Mouse (Mus musculus) right cerebral cortex, adult 18-20 months (tissue): ENCODE measurements around the gene Rfx4.
A peak's percentile ranks its signal among the peaks of the same experiment; 100 is the strongest.

Experiments used
- DNase-seq: peaks from one replicate; pipeline ENCODE4 v3.0.0; 2022; ENCODE audit warnings: mixed read lengths

Rfx4 gene

DNA sequence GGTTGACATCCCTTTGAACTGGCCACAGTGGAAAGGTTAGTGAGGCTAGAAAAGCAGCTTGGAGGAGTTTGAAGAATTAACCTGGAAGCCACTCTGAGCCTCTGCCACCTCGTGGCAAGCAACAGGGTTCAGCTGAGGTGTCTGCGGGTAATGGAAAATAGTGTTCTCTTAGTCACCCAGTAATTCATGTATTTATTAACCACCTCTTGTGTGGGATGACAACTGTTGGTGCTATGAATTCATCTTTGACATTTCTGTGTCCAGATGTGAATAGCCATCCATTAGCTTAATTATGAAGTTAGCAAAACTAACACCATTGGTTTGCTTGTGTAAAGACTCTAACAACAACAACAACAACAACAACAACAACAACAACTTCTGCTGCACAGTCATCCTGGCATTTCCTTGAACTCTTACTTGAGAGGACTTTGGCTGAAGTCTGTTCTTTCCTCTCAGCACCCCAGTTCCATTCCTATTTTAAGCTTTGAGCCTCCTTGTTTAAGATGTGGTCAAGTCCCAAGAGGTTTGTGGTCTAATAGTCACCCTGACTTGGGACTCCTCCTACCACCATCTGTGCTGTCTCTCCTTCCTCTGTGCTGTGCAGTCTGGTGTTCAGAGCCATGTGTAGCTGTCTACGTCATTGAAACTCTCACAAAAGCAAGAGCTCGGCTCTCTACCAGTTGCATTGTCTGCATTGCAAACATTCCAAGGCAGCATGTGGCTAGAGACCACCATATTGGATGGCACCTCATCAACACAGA is 60.0 kb downstream of the Rfx4 start:
- no peak for DNase-seq

DNA sequence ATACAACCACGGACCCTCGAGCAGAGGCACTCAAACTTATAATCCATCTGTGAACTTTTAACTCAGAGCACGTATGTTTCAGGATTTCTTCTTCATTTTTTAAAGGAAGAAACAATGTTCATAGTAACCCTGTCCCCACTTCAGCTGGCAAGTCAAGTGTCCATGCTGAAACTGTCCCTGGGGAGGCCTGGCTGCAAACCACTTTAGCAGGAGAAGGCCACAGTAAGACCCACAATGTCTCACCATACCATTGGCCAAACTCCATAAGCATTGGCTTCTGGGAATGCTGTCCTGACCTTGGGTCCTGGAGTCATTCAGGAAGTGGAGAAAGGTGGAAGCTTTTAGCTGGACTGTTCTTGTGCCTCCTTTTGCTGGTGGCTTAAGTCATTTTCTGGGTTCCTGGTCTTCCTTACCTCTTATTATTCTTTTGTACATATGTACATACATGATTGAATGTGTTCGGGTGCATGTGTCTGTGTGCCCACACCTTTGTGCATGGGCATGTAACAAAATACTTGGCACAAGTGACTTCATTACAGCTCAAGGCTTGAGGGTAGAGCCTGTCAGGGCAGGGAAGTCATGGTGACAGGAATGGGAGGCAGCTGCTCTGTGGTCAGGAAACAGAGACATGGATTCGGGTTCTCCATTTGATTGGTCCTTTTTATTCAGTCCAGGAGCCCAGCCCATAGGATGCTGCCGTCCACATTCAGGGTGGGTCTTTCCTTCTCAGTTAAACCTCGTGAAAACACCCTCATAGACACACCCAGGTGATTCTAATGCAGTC is 61.4 kb downstream of the Rfx4 start:
- no peak for DNase-seq

DNA sequence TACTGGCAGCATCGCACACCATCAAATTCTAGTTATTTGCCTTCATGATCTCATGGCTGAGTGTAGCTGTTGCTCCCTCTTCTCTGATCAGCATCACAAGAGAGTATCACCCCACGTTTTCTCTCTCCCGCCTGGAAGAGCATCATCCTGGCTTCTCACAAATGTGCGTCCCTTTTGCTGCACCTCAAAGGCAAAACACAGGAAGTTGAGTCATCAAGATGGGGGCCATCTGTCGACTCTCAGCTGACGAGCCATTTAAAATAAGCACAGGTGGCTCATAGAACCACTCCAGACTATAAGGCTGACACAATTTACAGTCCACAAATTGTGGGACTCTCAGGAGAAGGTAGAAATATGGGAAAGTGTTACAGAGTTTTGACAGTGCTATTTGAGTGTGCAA is 63.8 kb downstream of the Rfx4 start:
- DNase-seq: peak; percentile 70

DNA sequence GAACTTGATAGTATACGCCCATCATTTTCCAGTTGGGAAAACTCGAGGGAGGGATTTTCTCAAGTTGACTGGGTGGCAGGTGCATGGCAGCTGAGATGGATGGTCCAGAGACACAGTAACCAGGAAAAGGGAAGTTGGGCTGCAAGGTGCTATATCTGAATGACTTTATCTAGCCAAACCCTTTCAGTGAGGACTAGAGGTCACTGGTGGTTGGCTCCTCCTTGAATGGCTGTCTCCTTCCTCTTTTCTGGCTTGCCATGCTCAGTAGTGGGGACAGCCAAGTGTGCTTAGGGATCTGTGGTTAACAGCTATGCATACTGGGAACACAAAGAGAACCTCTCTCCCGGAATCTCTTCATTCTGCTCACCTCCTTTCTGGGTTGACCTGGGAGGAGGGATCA is 64.4 kb downstream of the Rfx4 start:
- no peak for DNase-seq

DNA sequence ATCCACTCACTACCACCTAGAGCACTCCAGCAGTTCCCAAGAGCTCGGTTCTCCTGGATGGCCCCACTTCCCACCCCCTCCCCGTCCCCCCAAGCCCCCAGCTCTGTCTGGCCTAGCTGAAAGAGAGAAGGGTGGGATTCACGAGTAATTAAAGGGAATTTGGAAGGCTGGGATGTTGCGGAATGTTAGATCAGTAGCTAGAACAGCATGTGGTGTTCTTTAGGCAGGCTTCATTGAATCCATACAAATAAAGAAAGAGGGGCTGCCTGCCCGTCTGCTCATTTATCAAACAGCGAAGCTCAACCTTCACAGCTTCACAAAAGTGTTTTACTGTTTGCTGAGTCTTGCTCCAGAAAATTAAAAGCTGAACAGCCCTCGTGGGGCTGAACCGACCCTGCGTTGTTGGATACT is 66.9 kb downstream of the Rfx4 start:
- DNase-seq: no peak

DNA sequence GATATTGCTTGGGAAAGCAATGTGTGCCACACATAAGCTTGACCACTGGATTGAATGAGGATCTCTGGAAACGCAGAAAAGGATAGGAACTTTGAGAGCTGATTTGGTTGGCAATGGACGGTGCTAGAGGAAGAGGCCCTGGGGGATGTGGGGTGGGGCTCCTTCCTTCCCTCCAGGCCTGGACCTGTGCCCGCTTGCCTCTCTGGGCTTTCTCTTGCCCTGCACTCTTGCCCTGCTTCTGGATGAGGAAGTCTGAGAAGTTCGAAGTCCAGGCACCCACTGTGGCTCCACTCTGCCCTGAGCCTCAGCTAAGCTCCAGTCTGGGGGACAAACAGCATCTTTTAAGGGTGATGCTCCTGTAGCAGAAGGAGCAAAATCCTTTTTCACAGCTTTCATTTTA is 67.8 kb downstream of the Rfx4 start:
- DNase-seq: no peak

DNA sequence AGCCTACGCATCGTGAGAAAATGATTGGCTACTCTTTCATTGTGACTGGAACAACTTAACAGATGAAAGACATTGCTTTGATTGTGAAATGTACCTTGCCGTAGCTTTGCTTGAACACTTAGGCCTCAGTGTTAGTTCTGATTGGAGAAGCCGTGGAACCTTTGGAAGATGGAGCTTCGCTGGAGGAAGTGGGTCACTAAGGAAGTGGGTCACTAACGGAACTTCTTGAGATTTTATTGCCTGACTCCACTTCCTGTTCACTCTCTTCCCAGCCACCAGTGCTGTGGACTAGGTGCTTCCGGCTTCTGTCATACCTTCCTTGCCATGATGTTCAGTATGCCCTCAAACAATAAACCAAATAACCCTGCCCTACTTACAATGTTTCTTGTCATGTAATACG is 73.1 kb downstream of the Rfx4 start:
- DNase-seq: no peak

DNA sequence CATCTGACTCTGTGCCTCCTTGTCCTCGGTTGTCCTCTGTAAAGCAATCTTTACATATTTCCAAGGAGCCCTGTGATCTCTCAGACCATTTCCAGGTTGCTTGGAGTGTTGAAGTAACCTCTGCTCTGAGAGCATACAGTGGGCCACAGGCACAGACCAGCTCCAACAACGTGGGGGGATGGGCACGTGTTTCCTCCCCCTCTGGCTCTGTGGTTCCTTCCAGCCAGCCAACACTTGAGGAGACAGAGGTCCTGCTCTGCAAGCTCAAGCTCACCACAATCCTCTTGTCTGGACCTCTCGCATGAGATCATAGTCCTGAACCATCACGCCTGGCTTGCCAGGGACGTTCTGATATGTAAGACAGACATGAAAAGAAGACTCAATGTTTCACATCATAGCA is 79.7 kb downstream of the Rfx4 start:
- DNase-seq: no peak

DNA sequence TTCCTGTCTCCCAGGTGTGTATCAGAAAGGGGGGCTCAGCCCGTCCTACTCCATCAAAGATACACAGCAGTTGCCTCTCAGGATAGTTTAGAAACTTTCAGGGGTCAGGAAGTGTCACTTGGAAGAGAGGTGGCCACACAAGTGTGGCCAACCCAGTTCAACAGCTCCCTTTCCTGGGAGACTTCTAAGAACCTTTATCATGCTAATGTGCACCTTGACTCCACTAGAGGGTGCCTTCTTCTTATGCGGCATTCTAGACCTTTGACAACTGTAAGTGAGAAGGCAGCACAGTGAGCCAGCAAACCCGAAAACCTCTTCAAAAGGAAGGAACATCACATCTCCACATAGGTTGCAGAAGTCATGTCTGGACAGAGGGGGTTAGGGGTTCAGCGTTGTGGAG is 80.2 kb downstream of the Rfx4 start:
- peak; percentile 28 for DNase-seq

DNA sequence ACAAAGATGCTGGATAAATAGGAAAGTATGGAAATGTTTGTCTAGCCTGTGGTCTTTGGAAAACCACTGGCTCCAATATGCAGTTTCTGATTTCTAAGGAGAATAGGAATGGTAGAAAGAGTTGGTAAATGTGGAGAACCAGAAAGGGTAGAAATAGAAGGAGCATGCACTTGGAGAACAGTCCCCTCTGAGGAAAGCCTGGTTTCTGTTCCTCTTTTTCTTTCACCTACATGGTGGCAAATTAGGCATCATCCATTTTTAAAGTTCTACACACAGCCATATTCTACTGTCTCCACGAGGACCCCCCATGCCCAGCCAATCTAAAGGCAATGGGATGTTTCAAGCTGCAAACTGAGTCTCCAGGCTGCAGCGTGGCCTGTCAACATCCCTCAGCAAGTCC is 81.5 kb downstream of the Rfx4 start:
- DNase-seq: no peak

DNA sequence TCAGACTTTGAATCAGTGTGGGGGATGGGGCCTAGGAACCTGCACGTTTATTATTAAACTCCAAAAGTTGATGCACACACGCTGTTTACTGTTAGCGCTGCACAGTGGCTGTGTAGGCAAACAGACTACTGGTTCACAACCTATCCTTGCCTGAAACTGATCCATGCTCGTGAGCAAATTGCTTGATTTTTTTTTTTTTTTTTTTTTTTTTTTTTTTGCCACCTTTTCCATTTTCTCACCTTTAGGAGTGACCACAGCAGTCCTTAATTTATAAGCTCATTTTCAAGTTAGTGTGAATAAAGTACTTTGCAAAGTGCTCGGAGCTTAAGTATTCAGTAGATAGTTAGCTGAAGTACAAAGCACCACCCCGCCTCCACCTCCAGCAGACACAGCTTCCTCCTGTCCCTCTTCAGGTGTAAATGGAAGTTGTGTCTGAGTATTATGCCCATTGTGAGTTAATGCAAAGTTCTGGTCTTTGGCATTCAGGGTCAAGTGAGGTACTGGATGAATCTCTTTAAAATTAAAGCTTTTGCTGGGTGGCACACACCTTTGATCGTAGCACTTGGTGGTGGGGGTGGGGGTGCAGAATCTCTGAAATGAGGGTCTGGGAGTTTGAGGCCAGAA is 83.1 kb downstream of the Rfx4 start:
- DNase-seq: no peak

DNA sequence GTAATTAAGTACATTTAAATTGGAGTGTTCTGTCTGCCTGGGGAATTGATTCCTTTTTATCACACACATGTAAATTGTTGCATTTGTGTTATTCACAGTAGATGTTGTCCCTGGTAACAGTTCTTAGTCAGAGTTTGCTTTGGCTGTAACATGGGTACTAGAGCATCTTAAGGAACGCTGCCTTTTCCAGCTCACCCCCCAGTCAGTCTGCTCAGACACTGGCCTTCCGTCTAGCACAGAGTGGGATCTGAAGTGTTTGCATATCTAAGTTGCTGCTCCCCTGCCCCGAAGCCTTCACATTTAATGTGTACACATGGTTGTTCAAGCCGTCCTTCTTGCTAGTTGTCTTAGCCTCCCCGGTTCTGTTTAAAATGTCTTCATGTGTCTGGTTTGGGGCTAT is 90.8 kb downstream of the Rfx4 start:
- DNase-seq: no peak

DNA sequence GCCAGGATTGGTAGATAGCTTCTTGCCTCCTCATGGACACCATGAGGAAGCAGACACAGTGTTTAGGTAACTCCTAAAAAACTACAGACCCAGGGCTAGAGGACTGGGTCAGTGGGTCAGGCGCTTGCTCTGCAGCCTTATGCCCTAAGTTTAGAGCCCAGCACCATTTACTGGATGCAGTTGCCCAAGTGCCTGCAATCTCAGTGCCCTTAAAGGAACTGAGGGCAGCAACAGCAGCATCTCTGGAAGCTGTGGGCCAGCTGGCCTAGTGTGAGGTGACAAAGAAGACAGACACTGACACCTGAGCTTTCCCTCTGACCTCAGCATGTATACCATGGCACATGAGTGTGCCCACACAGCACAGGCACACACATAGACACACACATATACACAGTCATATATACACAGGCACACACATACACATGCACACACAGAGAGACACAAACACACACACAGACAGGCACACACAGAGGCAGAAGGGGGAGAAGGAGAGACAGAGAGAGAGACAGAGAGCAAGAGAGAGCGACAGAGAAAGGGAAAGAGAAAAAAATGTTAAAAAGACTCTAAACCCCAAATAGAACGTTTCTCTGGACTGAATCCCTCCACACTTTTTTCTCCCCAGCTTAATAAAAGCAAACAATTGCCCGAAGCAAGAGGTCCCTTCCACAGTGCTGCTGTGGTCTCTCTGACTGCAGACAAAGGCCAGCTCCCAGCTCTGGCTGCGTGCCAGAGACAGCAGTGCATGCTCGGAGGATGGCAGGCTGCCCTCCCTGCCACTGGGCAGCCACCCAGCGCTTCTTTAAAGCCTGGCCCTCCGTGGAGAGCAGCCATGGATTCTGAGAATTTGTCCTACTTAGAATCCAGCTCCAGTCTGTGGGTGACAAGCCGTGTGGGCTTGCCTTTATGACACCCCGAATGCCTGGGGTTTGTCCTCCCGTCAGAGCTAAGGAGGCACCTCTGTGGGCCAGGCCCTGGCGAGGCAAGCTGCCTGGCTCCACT is 96.4 kb downstream of the Rfx4 start:
- DNase-seq: peak; percentile 78

DNA sequence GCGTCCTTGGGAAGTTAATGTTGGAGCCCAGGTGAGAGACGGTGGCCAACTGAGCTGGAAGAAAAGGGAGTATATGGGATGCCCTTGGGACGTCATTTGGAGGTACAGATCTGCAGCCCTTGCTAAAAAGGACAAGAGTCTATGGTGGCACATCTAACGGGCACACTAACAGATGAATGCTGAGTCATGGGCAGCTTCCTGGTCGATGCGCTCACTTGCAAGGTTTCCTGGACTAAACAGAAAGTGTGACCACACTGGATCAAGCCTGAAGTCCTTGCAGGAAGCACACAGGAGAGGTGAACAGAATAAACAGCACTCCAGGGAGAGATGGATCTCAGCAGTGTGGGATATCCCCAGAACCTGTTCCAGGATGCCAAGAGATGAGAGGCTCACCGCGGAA is 98.2 kb downstream of the Rfx4 start:
- no peak for DNase-seq

DNA sequence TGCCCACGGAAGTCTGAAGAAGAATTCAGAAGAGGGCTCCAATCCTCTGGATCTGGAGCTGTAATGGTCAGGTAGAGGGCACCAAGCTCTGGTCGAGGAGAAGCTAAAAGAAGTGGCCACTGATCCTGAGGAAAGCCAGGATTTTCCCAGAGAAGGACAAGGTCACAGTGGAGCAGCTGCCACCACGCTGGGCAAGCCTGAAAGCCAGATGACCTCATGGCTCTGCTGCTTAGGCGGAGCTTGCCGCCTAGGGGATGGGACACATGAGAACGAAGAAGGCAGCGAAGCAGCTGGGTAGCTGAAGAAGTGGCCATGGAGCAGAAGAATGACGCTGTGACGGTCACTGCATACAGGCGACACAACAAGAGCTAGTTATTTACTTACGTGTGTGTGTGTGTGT is 99.6 kb downstream of the Rfx4 start:
- no peak for DNase-seq

DNA sequence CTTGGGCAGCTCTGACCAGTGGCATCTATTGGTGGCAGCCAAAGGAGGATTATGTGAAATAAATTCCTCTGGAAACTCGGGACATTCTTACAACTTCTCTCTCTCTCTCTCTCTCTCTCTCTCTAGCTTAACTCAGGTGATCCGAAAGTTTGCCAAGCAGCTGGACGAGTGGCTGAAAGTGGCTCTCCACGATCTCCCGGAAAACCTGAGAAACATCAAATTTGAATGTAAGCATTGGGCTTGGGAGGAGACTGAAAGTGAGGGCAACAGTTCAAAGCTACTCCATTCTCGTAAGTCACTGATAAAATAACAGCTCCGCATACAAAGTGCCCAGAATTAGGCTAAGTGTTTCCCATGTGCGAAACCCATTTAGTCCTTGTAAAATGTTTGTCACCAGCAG is 102.5 kb downstream of the Rfx4 start:
- DNase-seq: no peak

DNA sequence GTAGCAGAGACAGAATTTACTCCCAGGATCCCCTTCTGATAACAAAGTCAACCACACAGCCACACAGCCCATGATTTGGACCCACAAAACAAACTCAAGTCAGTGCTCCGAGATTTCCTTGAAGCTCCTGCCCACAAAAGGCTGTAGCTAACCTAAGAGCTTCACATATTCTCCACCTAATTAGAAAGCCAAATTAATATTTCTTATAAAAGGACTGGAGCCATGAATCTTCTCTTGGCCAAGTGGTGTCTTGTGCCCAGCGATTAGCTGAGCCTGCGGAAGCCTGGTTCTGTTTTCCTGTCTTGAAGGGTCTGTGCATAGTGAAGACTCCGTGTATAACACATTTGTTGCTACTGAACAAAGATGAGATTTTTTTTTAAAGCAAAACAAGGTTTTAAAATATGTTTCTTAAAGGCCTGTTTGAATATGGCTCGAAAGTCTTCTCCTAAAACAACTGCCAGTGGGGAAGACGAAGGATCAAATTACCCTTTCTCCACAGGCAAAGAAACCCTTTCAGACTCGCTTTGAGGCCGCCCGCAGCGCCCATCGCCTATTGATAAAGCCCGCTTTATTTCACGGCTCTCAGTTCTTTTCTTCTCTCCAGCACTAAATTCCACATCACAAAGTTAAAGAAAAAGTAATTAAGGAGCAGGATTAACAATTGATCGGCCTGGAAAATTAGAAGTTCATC is 103.1 kb downstream of the Rfx4 start:
- no peak for DNase-seq

DNA sequence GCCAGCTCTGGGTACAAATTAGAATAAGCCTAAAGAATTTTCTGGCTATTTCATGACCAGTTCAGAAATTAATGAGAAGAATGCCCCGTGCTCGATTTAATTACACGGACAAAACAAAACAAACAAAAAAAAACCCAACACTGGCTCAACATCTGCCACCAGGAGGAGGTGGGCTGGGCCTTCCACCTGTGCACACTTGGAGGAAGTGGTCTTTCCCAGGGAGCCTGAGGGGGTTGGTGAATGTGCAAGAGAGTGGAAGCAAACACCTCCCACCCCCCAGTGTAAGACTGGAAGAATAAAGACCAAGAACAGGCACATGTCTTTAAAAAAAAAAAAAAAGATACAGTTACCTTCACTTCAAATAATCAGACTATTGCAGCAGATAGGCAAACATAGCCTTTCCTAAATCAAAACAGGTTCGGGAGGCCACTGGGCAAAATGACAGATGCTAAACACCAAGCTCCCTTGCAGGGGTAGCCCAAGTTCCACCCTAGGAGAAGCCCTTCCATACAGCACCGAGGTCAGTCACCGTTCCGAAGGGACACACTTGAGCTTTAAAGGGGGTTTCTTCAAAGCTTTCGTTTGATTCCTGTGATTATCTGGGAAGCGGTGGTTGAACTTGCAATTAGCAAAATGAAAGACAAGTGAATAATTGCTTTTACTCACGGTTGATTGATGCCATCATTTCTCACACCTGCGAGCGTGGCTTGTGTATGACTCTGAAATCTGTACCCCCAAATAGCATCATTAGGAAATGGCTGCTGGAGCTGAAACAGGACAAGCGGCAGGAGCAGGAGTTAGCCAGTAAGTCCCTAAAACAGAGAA is 103.9 kb downstream of the Rfx4 start:
- no peak for DNase-seq

DNA sequence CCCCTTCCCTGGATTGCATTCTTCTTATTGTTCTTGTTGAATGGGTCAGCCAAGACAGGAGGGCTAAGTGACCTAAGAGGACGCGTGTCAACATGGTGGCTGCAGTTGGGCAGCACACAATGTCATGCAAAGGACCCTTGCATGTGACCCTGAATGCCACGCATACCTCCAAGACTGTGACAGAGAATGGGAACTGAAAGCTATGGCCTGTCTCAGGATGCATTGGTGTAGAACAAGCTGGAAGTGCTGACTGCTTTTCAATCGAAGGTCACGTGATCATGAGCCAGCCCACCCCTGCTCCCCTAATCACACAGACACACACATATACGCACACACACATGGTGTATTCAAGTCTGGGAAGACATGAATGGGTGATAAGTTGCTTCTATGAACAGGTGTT is 107.6 kb downstream of the Rfx4 start:
- DNase-seq: no peak

DNA sequence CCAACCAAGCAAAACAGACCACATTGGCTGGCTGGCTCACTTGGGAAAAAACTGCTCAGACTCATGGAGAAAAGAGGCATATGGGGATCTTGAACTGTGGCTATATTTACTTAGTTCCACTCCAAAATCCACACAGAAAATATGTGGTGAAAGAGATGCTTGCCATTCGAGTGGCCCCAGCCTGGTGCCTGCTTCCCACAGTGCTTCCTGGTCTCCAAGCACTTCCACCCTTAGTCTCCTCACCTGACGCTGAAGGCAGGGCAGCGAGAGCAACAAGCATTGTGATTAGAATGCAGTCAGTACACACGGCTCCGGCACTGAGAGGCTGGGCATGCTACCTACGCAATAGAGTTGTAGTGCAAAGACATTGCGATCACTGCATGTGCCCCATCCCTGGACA is 111.7 kb downstream of the Rfx4 start:
- DNase-seq: no peak

DNA sequence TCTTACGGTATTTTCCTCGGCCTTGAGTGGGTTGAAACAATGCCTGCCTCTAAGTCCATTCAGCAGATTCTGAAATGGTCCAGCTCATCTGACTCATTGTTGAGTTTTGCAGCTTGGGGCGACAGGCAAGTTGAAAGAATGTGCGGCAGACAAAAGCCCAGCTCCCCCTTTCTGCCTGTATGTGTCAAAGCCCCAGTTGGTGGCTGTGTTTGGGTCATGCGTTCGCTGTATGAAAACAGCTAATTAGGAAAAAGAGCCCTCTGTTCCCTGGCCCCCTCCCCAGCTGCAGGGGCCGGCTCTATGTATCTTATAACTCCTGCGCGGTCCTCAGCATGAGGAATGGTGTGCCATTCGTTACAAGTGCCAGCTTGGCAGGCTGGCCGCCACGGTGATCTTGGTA is 115.4 kb downstream of the Rfx4 start:
- DNase-seq: no peak
